Mouse (Mus musculus): ENCODE data around the gene Cstad.

Cstad gene

DNA sequence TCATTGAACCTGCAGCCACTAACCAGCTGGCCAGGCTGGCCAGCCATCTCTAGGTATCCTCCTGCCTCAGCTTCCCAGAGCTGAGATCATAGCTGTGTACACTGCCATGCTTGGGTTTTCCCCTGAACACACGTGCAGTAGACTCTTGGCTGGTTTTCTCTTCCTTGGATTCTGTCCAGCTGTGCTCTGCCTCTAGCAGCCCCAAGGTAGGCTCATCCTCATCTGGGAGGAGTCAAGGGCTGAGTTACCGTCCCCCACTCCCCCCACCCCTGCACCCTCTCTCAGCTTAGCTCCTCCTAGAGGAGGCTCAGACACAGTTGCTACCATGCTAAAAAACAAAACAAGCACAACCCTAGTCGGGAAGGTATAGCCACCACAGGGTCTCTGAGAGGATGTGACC, 4.8 kb downstream of the Cstad start:
- no peak for DNase-seq

DNA sequence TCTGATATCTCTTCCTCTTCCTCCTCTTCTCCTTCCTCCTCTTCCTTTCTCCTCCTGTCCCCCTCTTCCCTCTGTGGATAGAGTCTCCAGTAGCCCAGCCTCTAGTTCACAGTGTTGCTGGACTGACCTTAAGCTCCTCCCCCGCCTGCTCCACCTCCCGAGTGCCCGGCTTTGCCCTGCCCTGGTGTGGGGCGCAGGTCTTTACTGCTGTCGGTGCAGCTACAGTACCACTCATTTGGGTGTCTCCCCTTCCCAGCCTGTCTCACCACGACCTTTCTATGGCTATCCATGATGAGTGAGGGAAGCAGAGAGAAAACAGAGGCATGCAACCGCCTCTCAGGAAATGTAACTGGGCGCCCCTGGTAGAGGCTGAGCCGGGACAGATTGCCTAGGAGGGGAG, 5.5 kb downstream of the Cstad start:
- DNase-seq: peak; percentile 76

GRCm38 (mm10) chr2:30600965-30601841, 6.4 kb downstream of the Cstad start:
- peak; percentile 75 for DNase-seq

GRCm38 (mm10) chr2:30602451-30602850, 7.6 kb downstream of the Cstad start:
- DNase-seq: no peak

DNA sequence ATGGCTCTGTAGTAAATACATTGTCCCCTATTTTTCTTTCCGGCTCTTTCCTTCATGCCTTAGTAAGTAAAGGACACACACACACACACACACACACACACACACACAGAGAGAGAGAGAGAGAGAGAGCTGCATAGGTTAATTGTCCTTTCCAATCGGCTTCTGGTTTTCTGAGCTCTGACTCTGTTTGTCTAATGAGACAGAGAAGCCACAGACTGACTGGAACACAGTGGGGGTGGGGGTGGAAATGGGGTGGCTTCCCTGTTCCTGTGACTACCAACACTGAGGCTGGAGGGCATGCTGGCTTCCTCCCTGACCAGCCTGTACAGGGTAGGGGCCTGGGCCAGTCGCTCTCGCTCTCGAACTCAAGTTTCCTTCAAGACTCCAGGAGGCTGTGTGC, 8.9 kb downstream of the Cstad start:
- DNase-seq: no peak

DNA sequence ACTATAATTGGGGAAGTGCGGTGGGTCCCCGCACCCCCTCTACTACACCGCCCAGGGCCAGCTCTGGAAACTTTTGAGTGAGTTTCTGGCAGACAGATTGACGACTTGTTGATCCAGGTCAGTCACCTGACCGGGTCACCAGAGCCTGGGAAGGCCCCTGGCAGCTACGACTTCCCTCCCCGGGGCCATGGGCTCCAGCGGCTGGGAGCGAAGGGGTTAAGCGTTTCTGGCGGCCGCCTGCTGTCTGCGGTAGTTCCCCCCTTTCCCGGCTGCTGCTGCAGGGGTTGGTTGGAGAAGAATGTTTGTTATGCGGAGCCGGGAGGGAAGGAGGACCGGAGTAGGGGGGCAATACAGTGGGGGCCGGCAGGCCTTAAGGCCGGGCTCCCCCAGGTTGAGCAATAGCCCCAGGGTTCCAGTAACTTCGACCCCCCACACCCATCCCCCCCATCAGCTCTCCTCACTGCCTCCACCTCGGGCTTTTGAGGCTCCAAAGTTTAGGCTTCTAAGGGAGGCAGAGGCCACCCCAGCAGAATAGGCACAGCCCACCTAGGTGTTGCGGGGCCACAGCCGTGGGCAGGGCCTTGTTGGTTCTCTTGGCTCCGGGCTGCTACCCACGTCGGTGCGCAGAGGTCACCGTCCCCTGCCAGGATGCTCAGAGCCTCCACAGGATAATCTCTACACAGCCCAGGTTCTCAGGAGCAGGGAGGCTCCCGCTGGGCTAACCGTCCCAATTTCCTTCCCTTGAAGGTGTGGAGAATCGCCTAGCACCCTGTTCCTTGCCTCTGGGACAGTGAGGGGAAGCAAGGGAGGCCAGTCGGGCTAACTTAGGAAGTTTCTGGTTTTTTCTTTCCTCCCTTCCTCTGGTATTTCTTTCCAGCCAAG, 10.3 kb downstream of the Cstad start:
- DNase-seq: peak; percentile 80

DNA sequence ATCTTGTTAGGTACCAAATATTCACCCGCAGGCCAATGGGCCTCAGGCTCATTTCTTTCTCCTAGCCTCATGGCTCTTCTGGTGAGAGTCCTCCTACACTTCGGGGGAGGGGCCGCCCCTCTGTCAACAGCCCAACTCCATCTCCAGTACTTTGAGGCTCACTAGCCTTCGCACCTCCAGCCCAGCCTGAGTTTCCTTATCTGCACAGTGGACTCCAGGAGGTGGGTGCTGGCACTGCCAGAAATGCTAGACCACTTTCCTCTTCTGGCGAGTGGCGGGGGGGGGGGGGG, 10.9 kb downstream of the Cstad start:
- no peak for DNase-seq

- DNase-seq: no peak
These were observed 11.8 kb downstream of the Cstad start for GRCm38 (mm10) chr2:30606621-30607052.

GRCm38 (mm10) chr2:30607941-30608340, 13.1 kb downstream of the Cstad start:
- no peak for DNase-seq

- DNase-seq: no peak
These were observed 13.9 kb downstream of the Cstad start for GRCm38 (mm10) chr2:30608690-30609201.

- peak; percentile 90 for DNase-seq
These were observed 18.7 kb downstream of the Cstad start for GRCm38 (mm10) chr2:30613574-30613973.

DNA sequence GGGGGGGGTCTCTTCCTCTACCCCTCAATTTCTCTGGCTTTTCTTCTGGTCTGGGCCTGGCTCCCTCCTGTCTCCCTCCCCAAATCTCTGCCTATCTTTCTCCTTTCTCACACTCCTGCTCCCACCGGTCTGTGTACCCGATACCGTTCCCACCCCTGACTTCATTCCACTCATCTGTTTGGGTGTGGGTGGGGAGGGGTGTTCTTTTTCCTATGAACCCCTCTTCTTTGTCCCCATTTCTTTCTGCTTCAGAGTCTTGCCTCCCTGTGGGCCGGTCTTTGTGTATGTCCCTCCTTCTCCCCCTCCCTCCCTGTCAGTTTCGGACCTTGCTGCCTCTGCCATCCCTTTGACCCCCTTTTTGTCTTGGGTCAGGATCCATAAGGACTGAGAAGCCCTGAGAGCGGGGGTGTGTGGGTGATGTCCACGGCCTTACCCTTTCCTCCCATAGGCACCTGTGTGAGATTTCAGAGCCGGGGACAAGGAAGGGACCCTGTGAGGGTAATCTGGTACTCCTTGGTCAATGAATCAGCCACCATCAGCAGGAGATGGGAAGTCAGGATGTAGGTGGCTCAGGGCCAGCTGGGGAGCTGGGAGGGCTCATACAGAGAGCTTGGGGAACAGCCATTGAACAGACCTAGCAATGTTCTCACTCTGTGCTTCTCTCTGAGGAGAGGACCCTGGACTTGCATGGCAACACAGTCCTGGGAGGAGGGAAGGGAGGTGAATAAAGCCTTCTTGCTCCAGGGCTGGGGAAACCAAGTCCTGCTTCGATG, 19.5 kb downstream of the Cstad start:
- DNase-seq: no peak

DNA sequence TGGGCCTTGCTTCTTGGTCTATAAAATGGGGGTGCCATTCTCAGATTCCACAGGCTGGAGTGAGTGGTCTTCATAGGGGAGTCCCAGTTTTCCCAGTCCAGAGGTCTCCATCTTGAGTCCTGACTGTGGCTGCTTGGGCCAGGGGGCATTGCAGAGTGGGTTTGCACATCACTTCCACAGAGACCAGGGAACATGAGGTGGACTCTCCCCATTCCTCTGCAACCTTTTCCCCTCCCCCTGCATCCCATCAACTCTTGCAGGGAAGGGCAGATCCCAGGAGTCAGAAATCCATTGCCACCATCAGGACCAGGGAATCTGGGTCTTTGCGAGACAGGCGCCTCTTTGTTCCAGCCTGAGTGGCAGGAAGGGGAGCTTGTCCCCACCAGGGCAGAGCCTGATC, 21.0 kb downstream of the Cstad start:
- no peak for DNase-seq

- no peak for DNase-seq
These were observed 21.6 kb downstream of the Cstad start for GRCm38 (mm10) chr2:30616464-30616863.

DNA sequence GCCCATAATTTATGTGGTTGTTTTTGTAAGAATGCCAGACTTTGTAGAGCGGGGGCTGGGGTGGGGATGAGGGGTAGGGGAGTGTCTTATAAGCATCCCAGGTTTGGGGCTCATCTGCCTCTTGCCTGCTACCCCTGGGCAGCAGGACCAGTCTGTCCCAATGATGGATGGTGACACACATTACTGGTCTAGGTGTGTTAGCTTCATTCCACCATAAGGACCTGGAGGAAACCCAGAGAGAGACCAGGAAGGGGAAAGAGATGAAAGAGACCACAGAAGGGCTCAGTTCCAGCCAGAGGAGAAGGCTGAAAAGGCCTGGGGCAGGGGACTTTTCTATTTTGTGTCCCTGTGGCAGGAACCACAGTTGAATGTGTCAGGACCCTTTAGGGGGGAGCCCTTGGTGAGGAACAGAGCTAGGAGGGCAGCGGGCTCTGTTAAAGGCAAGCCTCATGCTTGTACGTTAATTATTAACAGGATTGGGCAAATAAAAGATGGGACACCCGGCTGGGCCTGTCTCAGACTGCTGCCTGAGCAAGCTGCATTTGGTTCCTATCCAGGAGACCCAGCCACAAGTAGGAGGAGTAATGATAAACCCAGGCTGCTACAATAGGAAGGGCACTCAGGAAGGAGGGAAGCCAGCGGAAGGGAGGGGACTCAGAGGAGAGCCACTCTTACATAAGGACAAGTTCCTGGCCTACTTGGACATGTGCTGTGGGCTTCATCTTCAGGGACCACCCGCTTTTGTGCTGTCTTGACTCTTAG, 23.8 kb downstream of the Cstad start:
- peak; percentile 80 for DNase-seq

DNA sequence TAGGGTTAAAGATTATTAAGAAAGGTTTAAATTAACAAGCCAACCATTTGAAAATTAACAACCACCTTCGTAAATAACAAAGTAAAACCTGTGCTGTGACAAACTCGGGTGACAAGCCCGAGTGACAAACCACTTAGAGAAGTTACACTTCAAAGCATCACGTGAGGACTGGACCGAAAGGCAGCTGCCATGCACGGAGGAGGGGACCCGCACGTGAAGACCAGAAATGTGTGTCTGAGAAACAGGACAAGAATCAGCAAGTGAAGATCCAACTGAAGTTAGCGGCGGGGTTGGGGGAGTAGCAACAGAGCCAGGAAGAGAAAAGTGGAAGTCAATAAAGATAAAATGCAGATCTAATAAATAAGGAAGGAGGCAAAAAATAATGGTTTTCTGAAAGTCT, 29.0 kb downstream of the Cstad start:
- no peak for DNase-seq

- no peak for DNase-seq
These were observed 30.5 kb downstream of the Cstad start for GRCm38 (mm10) chr2:30625296-30625826.

GRCm38 (mm10) chr2:30626058-30626675, 31.3 kb downstream of the Cstad start:
- DNase-seq: peak; percentile 39

- no peak for DNase-seq
These were observed 32.5 kb downstream of the Cstad start for GRCm38 (mm10) chr2:30627338-30627737.

- peak; percentile 67 for DNase-seq
These were observed 33.5 kb downstream of the Cstad start for GRCm38 (mm10) chr2:30628374-30628773.

- DNase-seq: no peak
These were observed 34.4 kb downstream of the Cstad start for GRCm38 (mm10) chr2:30629038-30629761.
